Mouse (Mus musculus): ENCODE data around the gene Agbl4. TPM values are rescaled to one million over a fixed set of nuclear protein-coding genes. Genes with fewer than 3 reads are reported as not detected.
A peak's percentile ranks its signal among the peaks of the same experiment; 100 is the strongest.

Gene Agbl4
- polyA plus RNA-seq, 1 experiment from 2014 or later: 0.38 TPM

GRCm38 (mm10) chr4:111528961-111529360 lies 1131.5 kb downstream of the Agbl4 start:
- WGBS: 89% methylated on average over 6 of the region's 6 CpGs
- Histone ChIP-seq H3K27me3 (no peaks in the 10 kb centered on the region), H3K4me1 (replicated peaks) (no peaks in the 10 kb centered on the region), H3K9ac (replicated peaks) (no peak overlapping the region), H3K27ac (no peak overlapping the region), H3K4me3 (replicated peaks) (no peak overlapping the region), H3K4me2 (no peak overlapping the region), H3K36me3 (no peaks in the 10 kb centered on the region), H3K9me3 (no peaks in the 10 kb centered on the region)
- ATAC-seq (ENCODE audit: insufficient number of reproducible peaks, insufficient read depth, low FRiP score, low TSS enrichment, low read depth): no peak

GRCm38 (mm10) chr4:111529996-111530395 lies 1132.5 kb downstream of the Agbl4 start:
- Histone ChIP-seq H3K36me3 (no peaks in the 10 kb centered on the region), H3K4me3 (replicated peaks) (no peak overlapping the region), H3K27me3 (no peaks in the 10 kb centered on the region), H3K27ac (no peak overlapping the region), H3K9me3 (no peaks in the 10 kb centered on the region), H3K4me2 (no peak overlapping the region), H3K4me1 (replicated peaks) (no peaks in the 10 kb centered on the region), H3K9ac (replicated peaks) (no peak overlapping the region)
- WGBS: 80% methylated on average over 4 of the region's 4 CpGs
- no peak for ATAC-seq (ENCODE audit: insufficient number of reproducible peaks, insufficient read depth, low FRiP score, low TSS enrichment, low read depth)

- no peak overlapping the region for H3K4me2 ChIP-seq
- 86% methylated on average over 2 of the region's 2 CpGs for WGBS
- H3K4me3 ChIP-seq (replicated peaks): no peak overlapping the region
- H3K9me3 ChIP-seq: no peaks in the 10 kb centered on the region
- H3K9ac ChIP-seq (replicated peaks): no peak overlapping the region
- no peaks in the 10 kb centered on the region for H3K4me1 ChIP-seq (replicated peaks)
- no peak for ATAC-seq (ENCODE audit: insufficient number of reproducible peaks, insufficient read depth, low FRiP score, low TSS enrichment, low read depth)
- H3K27ac ChIP-seq: no peak overlapping the region
- no peaks in the 10 kb centered on the region for H3K36me3 ChIP-seq
- no peaks in the 10 kb centered on the region for H3K27me3 ChIP-seq
Measured at GRCm38 (mm10) chr4:111530537-111530936, 1133.1 kb downstream of the Agbl4 start.

- ATAC-seq (ENCODE audit: insufficient number of reproducible peaks, insufficient read depth, low FRiP score, low TSS enrichment, low read depth): no peak
- Histone ChIP-seq H3K4me3 (replicated peaks) (no peak overlapping the region), H3K27ac (no peak overlapping the region), H3K27me3 (no peaks in the 10 kb centered on the region), H3K4me1 (replicated peaks) (no peaks in the 10 kb centered on the region), H3K9me3 (no peaks in the 10 kb centered on the region), H3K9ac (replicated peaks) (no peak overlapping the region), H3K4me2 (no peak overlapping the region), H3K36me3 (no peaks in the 10 kb centered on the region)
- WGBS: 79% methylated on average over 2 of the region's 2 CpGs
Measured at GRCm38 (mm10) chr4:111544684-111545083, 1147.2 kb downstream of the Agbl4 start.

- H3K27me3 ChIP-seq: no peaks in the 10 kb centered on the region
- no peak overlapping the region for H3K9ac ChIP-seq (replicated peaks)
- H3K4me3 ChIP-seq (replicated peaks): no peak overlapping the region
- no peak overlapping the region for H3K27ac ChIP-seq
- WGBS: 33% methylated on average over 7 of the region's 7 CpGs
- no peak; the same call in 1 of the 2 replicates for ATAC-seq (ENCODE audit: insufficient number of reproducible peaks, insufficient read depth, low FRiP score, low TSS enrichment, low read depth)
- no peaks in the 10 kb centered on the region for H3K9me3 ChIP-seq
- H3K4me2 ChIP-seq: no peak overlapping the region
- no peaks in the 10 kb centered on the region for H3K36me3 ChIP-seq
- H3K4me1 ChIP-seq (replicated peaks): no peaks in the 10 kb centered on the region
Measured at GRCm38 (mm10) chr4:111546009-111546408, 1148.5 kb downstream of the Agbl4 start.

GRCm38 (mm10) chr4:111555426-111555825 lies 1158.0 kb downstream of the Agbl4 start:
- no peak for ATAC-seq (ENCODE audit: insufficient number of reproducible peaks, insufficient read depth, low FRiP score, low TSS enrichment, low read depth)

GRCm38 (mm10) chr4:111577087-111577773 lies 1179.8 kb downstream of the Agbl4 start:
- ATAC-seq (ENCODE audit: insufficient number of reproducible peaks, insufficient read depth, low FRiP score, low TSS enrichment, low read depth): no peak
- 83% methylated on average over 10 of the region's 10 CpGs for WGBS

More at GRCm38 (mm10) chr4:111555426-111555825, 1158.0 kb downstream of the Agbl4 start:
- Histone ChIP-seq H3K36me3 (no peaks in the 10 kb centered on the region), H3K4me2 (no peak overlapping the region), H3K27ac (no peak overlapping the region), H3K4me3 (replicated peaks) (no peak overlapping the region), H3K27me3 (no peaks in the 10 kb centered on the region), H3K9me3 (no peaks in the 10 kb centered on the region), H3K9ac (replicated peaks) (no peak overlapping the region), H3K4me1 (replicated peaks) (no peaks in the 10 kb centered on the region)
- 56% methylated on average over 2 of the region's 2 CpGs for WGBS

GRCm38 (mm10) chr4:111579115-111579862 lies 1181.8 kb downstream of the Agbl4 start:
- Histone ChIP-seq H3K4me2 (no peak overlapping the region), H3K36me3 (no peaks in the 10 kb centered on the region), H3K9ac (replicated peaks) (no peak overlapping the region), H3K9me3 (no peaks in the 10 kb centered on the region), H3K4me1 (replicated peaks) (peaks cover 11% of the 10 kb centered on the region; the same call in 1 of the 2 replicates), H3K27ac (no peak overlapping the region), H3K27me3 (no peaks in the 10 kb centered on the region), H3K4me3 (replicated peaks) (no peak overlapping the region)
- WGBS: 69% methylated on average over 4 of the region's 4 CpGs
- ATAC-seq (ENCODE audit: insufficient number of reproducible peaks, insufficient read depth, low FRiP score, low TSS enrichment, low read depth): no peak

More at GRCm38 (mm10) chr4:111577087-111577773, 1179.8 kb downstream of the Agbl4 start:
- no peaks in the 10 kb centered on the region for H3K36me3 ChIP-seq
- H3K27ac ChIP-seq: no peak overlapping the region
- H3K4me3 ChIP-seq (replicated peaks): no peak overlapping the region
- H3K4me2 ChIP-seq: no peak overlapping the region
- H3K9me3 ChIP-seq: no peaks in the 10 kb centered on the region
- H3K9ac ChIP-seq (replicated peaks): no peak overlapping the region
- H3K27me3 ChIP-seq: no peaks in the 10 kb centered on the region
- H3K4me1 ChIP-seq (replicated peaks): no peaks in the 10 kb centered on the region

- Histone ChIP-seq H3K27ac (no peak overlapping the region), H3K4me3 (replicated peaks) (no peak overlapping the region), H3K36me3 (no peaks in the 10 kb centered on the region), H3K4me2 (no peak overlapping the region), H3K9me3 (no peaks in the 10 kb centered on the region), H3K4me1 (replicated peaks) (peaks cover 12% of the 10 kb centered on the region; the same call in 1 of the 2 replicates), H3K9ac (replicated peaks) (no peak overlapping the region), H3K27me3 (no peaks in the 10 kb centered on the region)
- 49% methylated on average over 4 of the region's 4 CpGs for WGBS
- no peak for ATAC-seq (ENCODE audit: insufficient number of reproducible peaks, insufficient read depth, low FRiP score, low TSS enrichment, low read depth)
Measured at GRCm38 (mm10) chr4:111579863-111580224, 1182.4 kb downstream of the Agbl4 start.

GRCm38 (mm10) chr4:111580239-111580638 lies 1182.8 kb downstream of the Agbl4 start:
- no peak overlapping the region for H3K4me2 ChIP-seq
- ATAC-seq (ENCODE audit: insufficient number of reproducible peaks, insufficient read depth, low FRiP score, low TSS enrichment, low read depth): no peak
- no peak overlapping the region for H3K4me3 ChIP-seq (replicated peaks)
- H3K36me3 ChIP-seq: no peaks in the 10 kb centered on the region
- H3K9me3 ChIP-seq: no peaks in the 10 kb centered on the region
- no peak overlapping the region for H3K27ac ChIP-seq
- peaks cover 12% of the 10 kb centered on the region; the same call in 1 of the 2 replicates for H3K4me1 ChIP-seq (replicated peaks)
- H3K27me3 ChIP-seq: no peaks in the 10 kb centered on the region
- WGBS: 80% methylated on average over 1 of the region's 1 CpGs
- H3K9ac ChIP-seq (replicated peaks): no peak overlapping the region

GRCm38 (mm10) chr4:111583562-111584237 lies 1186.2 kb downstream of the Agbl4 start:
- Histone ChIP-seq H3K4me2 (no peak overlapping the region), H3K27ac (no peak overlapping the region), H3K27me3 (no peaks in the 10 kb centered on the region), H3K4me3 (replicated peaks) (no peak overlapping the region), H3K9ac (replicated peaks) (no peak overlapping the region), H3K9me3 (no peaks in the 10 kb centered on the region), H3K36me3 (no peaks in the 10 kb centered on the region), H3K4me1 (replicated peaks) (peaks cover 12% of the 10 kb centered on the region; the same call in 1 of the 2 replicates)
- 76% methylated on average over 10 of the region's 10 CpGs for WGBS
- peak; percentile 61; the same call in 1 of the 2 replicates for ATAC-seq (ENCODE audit: insufficient number of reproducible peaks, insufficient read depth, low FRiP score, low TSS enrichment, low read depth)
